Mouse (Mus musculus): ENCODE data around the gene Xpc. TPM values are rescaled to one million over a fixed set of nuclear protein-coding genes. Genes with fewer than 3 reads are reported as not detected.

Xpc gene
- polyA plus RNA-seq, 1 experiment from 2014 or later = 18.6 TPM

- H3K4me2 ChIP-seq = no peak overlapping the region
- no peak overlapping the region for H3K9ac ChIP-seq
- no peaks in the 10 kb centered on the region for H3K9me3 ChIP-seq (replicated peaks)
- H3K36me3 ChIP-seq (ENCODE audit: poor library complexity, severe bottlenecking) = no peaks in the 10 kb centered on the region
- WGBS = 94% methylated on average over 11 of the region's 11 CpGs
- H3K27me3 ChIP-seq = no peaks in the 10 kb centered on the region
- ATAC-seq = no peak
- no peak overlapping the region for H3K4me3 ChIP-seq
- no peaks in the 10 kb centered on the region for H3K4me1 ChIP-seq
- H3K27ac ChIP-seq = no peak overlapping the region
These were observed 20.5 kb upstream of the Xpc start for GRCm38 (mm10) chr6:91536047-91536765.

DNA sequence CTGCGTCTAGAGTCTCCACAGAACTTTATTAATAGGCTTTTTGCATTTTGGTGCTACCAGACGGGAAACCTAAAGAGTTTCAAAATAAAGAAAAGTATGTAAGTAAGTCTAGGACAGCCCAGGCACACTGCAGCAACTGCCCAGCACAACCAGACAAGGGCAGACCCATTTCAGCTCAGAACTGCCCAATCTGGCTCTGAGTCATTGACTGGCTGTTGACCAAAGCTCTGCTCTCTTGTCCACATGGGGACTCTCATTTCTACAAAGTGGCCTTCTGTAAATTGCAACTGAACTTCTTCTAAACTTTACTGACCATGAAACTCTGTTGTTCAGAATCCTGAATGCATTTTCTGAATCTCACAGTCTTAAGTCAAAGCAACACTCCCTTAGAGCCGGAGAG lies 19.5 kb upstream of the Xpc start:
- Histone ChIP-seq H3K4me1 (no peaks in the 10 kb centered on the region), H3K9ac (no peak overlapping the region), H3K4me3 (no peak overlapping the region), H3K4me2 (no peak overlapping the region), H3K36me3 (ENCODE audit: poor library complexity, severe bottlenecking) (no peaks in the 10 kb centered on the region), H3K27ac (no peak overlapping the region), H3K9me3 (replicated peaks) (no peaks in the 10 kb centered on the region), H3K27me3 (no peaks in the 10 kb centered on the region)
- WGBS = 52% methylated on average over 3 of the region's 3 CpGs
- ATAC-seq = no peak

DNA sequence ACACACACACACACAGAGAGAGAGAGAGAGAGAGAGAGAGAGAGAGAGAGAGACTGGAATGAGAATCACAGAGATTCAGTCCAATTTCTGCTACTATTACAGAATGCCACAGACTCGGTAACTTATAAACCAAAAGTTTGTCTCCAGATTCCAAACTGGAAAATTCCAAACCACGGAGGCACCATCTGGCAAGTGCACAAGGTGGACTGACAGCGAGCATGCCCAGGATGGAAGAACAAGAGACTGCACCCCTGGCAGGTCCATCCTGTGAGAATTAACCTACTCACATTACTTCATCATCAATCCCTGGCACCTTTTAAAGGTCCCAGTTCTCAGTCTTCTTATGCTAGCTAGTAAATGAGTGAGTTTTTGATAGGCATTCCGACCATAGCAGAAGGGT lies 18.6 kb upstream of the Xpc start:
- no peak overlapping the region for H3K4me3 ChIP-seq
- H3K36me3 ChIP-seq (ENCODE audit: poor library complexity, severe bottlenecking) = peaks cover under 1% of the 10 kb centered on the region; the same call in 1 of the 2 replicates
- H3K4me1 ChIP-seq = no peaks in the 10 kb centered on the region
- 84% methylated on average over 4 of the region's 4 CpGs for WGBS
- H3K4me2 ChIP-seq = no peak overlapping the region
- no peaks in the 10 kb centered on the region for H3K27me3 ChIP-seq
- H3K9me3 ChIP-seq (replicated peaks) = no peaks in the 10 kb centered on the region
- H3K27ac ChIP-seq = no peak overlapping the region
- no peak for ATAC-seq
- no peak overlapping the region for H3K9ac ChIP-seq

- Histone ChIP-seq H3K9me3 (replicated peaks) (no peaks in the 10 kb centered on the region), H3K9ac (no peak overlapping the region), H3K27ac (no peak overlapping the region), H3K4me1 (no peaks in the 10 kb centered on the region), H3K27me3 (no peaks in the 10 kb centered on the region), H3K36me3 (ENCODE audit: poor library complexity, severe bottlenecking) (peaks cover 5% of the 10 kb centered on the region; the same call in 1 of the 2 replicates), H3K4me2 (no peak overlapping the region), H3K4me3 (no peak overlapping the region)
- no peak for ATAC-seq
- 43% methylated on average over 2 of the region's 2 CpGs for WGBS
These were observed 18.1 kb upstream of the Xpc start for GRCm38 (mm10) chr6:91533771-91534170.

- Histone ChIP-seq H3K9me3 (replicated peaks) (no peaks in the 10 kb centered on the region), H3K27me3 (no peaks in the 10 kb centered on the region), H3K4me1 (no peaks in the 10 kb centered on the region), H3K36me3 (ENCODE audit: poor library complexity, severe bottlenecking) (peaks cover 10% of the 10 kb centered on the region; the same call in 1 of the 2 replicates), H3K27ac (no peak overlapping the region), H3K4me2 (no peak overlapping the region), H3K4me3 (no peak overlapping the region), H3K9ac (no peak overlapping the region)
- 63% methylated on average over 5 of the region's 5 CpGs for WGBS
- ATAC-seq = no peak
These were observed 17.7 kb upstream of the Xpc start for GRCm38 (mm10) chr6:91533359-91533758.

GRCm38 (mm10) chr6:91532661-91533060 lies 17.0 kb upstream of the Xpc start:
- Histone ChIP-seq H3K27me3 (no peaks in the 10 kb centered on the region), H3K9me3 (replicated peaks) (no peaks in the 10 kb centered on the region), H3K9ac (no peak overlapping the region), H3K27ac (no peak overlapping the region), H3K4me3 (no peak overlapping the region), H3K4me2 (no peak overlapping the region), H3K36me3 (ENCODE audit: poor library complexity, severe bottlenecking) (peaks cover 12% of the 10 kb centered on the region; the same call in 1 of the 2 replicates), H3K4me1 (no peaks in the 10 kb centered on the region)
- 82% methylated on average over 6 of the region's 6 CpGs for WGBS
- ATAC-seq = no peak

DNA sequence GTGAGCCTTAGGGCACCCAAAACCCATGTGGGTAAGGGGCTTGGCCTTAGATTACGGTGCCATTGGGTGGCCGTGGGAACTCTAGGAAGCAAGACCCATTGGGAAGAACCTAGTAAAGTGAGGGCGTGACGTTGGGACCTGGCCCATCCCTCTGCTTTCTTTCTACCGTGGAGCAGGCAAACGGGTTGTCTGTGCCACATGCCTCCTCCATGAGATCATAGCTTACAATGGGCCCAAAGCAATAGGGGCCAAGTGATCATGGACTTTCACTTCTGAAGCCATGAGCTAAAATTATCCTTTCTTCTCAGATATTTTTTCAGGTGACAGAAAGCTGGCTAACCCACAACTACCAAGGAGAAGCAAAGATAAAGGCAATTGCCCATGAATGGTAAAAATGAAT lies 15.6 kb upstream of the Xpc start:
- Histone ChIP-seq H3K9ac (no peak overlapping the region), H3K4me1 (no peaks in the 10 kb centered on the region), H3K9me3 (replicated peaks) (no peaks in the 10 kb centered on the region), H3K4me3 (no peak overlapping the region), H3K27me3 (no peaks in the 10 kb centered on the region), H3K36me3 (ENCODE audit: poor library complexity, severe bottlenecking) (peaks cover 12% of the 10 kb centered on the region; the same call in 1 of the 2 replicates), H3K27ac (no peak overlapping the region), H3K4me2 (no peak overlapping the region)
- ATAC-seq = no peak
- WGBS = 78% methylated on average over 6 of the region's 6 CpGs

- Histone ChIP-seq H3K9me3 (replicated peaks) (no peaks in the 10 kb centered on the region), H3K27ac (no peak overlapping the region), H3K27me3 (no peaks in the 10 kb centered on the region), H3K36me3 (ENCODE audit: poor library complexity, severe bottlenecking) (peaks cover 15% of the 10 kb centered on the region), H3K4me2 (no peak overlapping the region), H3K4me3 (no peak overlapping the region), H3K9ac (no peak overlapping the region), H3K4me1 (no peaks in the 10 kb centered on the region)
- WGBS = 92% methylated on average over 8 of the region's 8 CpGs
- no peak for ATAC-seq
These were observed 15.0 kb upstream of the Xpc start for GRCm38 (mm10) chr6:91530673-91531072.

GRCm38 (mm10) chr6:91528265-91528664 lies 12.6 kb upstream of the Xpc start:
- no peaks in the 10 kb centered on the region for H3K9me3 ChIP-seq (replicated peaks)
- no peak overlapping the region for H3K4me2 ChIP-seq
- H3K27ac ChIP-seq = no peak overlapping the region
- H3K36me3 ChIP-seq (ENCODE audit: poor library complexity, severe bottlenecking) = peaks cover 36% of the 10 kb centered on the region
- H3K9ac ChIP-seq = peak overlapping the region; percentile 26; the same call in 1 of the 2 replicates
- ATAC-seq = no peak
- WGBS = 89% methylated on average over 7 of the region's 7 CpGs
- H3K4me3 ChIP-seq = no peak overlapping the region
- H3K27me3 ChIP-seq = no peaks in the 10 kb centered on the region
- H3K4me1 ChIP-seq = no peaks in the 10 kb centered on the region

DNA sequence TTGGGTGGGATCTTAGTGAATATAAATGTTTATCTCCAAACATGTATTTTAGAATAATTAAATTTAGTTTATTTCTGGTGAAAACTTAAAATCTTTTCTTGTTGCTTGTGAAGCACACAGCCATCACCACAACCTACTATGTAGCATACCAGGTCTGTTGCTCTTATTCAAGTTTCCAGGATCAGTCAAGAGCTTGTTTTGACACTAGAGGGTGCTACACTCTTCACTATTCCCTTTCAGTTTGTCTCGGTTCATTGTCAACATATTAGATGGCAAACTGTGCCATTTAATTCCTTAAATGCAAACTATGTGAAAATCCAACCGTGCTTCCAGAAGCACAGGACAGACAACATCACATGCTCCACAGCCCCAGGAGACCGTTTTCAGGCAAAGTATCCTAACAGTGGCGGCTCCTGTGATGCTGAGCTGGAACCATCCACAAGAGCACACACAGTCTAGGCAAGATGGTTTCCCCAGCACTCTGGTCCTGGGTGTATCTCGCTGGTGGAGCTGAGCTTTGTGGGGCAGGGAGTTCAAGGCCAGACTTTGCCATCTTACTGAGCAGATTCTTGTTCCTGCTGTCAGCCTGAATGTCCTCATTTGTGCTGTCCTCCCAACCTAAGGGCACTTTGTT lies 11.7 kb upstream of the Xpc start:
- 0 out of 2 replicates have a peak, but pooled peaks have one; percentile 57 for ATAC-seq
- H3K9ac ChIP-seq = no peak overlapping the region
- H3K4me3 ChIP-seq = no peak overlapping the region
- WGBS = 49% methylated on average over 5 of the region's 5 CpGs
- H3K27ac ChIP-seq = no peak overlapping the region
- H3K9me3 ChIP-seq (replicated peaks) = no peaks in the 10 kb centered on the region
- H3K36me3 ChIP-seq (ENCODE audit: poor library complexity, severe bottlenecking) = peaks cover 46% of the 10 kb centered on the region
- no peaks in the 10 kb centered on the region for H3K27me3 ChIP-seq
- H3K4me2 ChIP-seq = no peak overlapping the region
- no peaks in the 10 kb centered on the region for H3K4me1 ChIP-seq

DNA sequence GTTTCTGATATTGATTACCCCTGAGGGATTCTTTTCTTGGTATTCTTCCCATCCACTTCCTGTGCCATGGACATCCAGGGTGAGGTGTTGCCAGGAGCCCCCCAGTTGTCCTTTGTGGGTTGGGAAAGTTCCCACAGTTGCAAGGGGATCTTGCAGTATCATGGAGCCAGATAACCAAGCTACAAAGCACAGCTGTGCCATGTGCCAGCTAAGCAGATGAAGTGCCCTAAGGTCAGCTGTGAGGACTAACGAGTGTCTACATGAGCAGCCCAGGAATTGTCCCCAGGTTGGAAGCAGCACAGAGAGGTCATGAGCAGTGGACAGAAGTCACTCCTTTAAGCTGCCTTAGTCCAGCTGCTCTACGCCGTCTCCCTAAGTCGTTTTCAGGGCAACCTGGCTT lies 9.9 kb upstream of the Xpc start:
- Histone ChIP-seq H3K4me3 (no peak overlapping the region), H3K9ac (no peak overlapping the region), H3K27ac (no peak overlapping the region), H3K4me1 (no peaks in the 10 kb centered on the region), H3K36me3 (ENCODE audit: poor library complexity, severe bottlenecking) (peaks cover 64% of the 10 kb centered on the region), H3K9me3 (replicated peaks) (no peaks in the 10 kb centered on the region), H3K27me3 (no peaks in the 10 kb centered on the region), H3K4me2 (no peak overlapping the region)
- ATAC-seq = no peak
- WGBS = 81% methylated on average over 4 of the region's 4 CpGs

GRCm38 (mm10) chr6:91522816-91523215 lies 7.1 kb upstream of the Xpc start:
- Histone ChIP-seq H3K4me2 (no peak overlapping the region), H3K27ac (no peak overlapping the region), H3K4me1 (no peaks in the 10 kb centered on the region), H3K4me3 (no peak overlapping the region), H3K9me3 (replicated peaks) (no peaks in the 10 kb centered on the region), H3K9ac (no peak overlapping the region), H3K36me3 (ENCODE audit: poor library complexity, severe bottlenecking) (peaks cover 79% of the 10 kb centered on the region), H3K27me3 (no peaks in the 10 kb centered on the region)
- no peak for ATAC-seq
- WGBS = 95% methylated on average over 5 of the region's 5 CpGs
